Mouse (Mus musculus) hindbrain, embryonic 14.5 days (tissue): ENCODE measurements around the gene Ttll3. TPM values are rescaled to one million over a fixed set of nuclear protein-coding genes. Genes with fewer than 3 reads are reported as not detected.

Experiments
- ATAC-seq: fragments of 200-750 bp; cut with Nextera tagmentation; 2 replicates; pipeline ENCODE4 v1.8.0; 2017; ENCODE audit warnings: moderate number of reproducible peaks, mild to moderate bottlenecking, moderate TSS enrichment, moderate library complexity; ENCODE audit not compliant: low FRiP score
- DNase-seq: peaks from one replicate; pipeline ENCODE4 v3.0.0-alpha.2; 2015; ENCODE audit warnings: low spot score
- H3K27ac ChIP-seq: fragments of 300-500 bp; sonication (generic); 2 replicates; pipeline ENCODE4 v1.5.1; 2014; ENCODE audit warnings: mild to moderate bottlenecking, moderate library complexity
- H3K27me3 ChIP-seq: fragments of 300-500 bp; sonication (generic); 2 replicates; pipeline ENCODE4 v1.6.1; 2014; ENCODE audit warnings: mild to moderate bottlenecking, low read length, mixed read lengths; ENCODE audit not compliant: control insufficient read depth, insufficient read depth
- H3K36me3 ChIP-seq: fragments of 300-500 bp; sonication (generic); replicated peaks from 2 replicates; pipeline ENCODE4 v1.6.1; 2014; ENCODE audit not compliant: control insufficient read depth, insufficient read depth
- H3K4me1 ChIP-seq: fragments of 300-500 bp; sonication (generic); replicated peaks from 2 replicates; pipeline ENCODE4 v1.6.1; 2014; ENCODE audit warnings: antibody characterized with exemption, low read length, mixed read lengths; ENCODE audit not compliant: control insufficient read depth, insufficient read depth
- H3K4me2 ChIP-seq: fragments of 300-500 bp; sonication (generic); replicated peaks from 2 replicates; pipeline ENCODE4 v1.6.1; 2014; ENCODE audit warnings: mild to moderate bottlenecking, moderate library complexity
- H3K4me3 ChIP-seq: fragments of 300-500 bp; sonication (generic); replicated peaks from 2 replicates; pipeline ENCODE4 v1.5.1; 2014; ENCODE audit warnings: mild to moderate bottlenecking, low read length
- H3K9ac ChIP-seq: fragments of 300-500 bp; sonication (generic); 2 replicates; pipeline ENCODE4 v1.6.1; 2014
- H3K9me3 ChIP-seq: fragments of 300-500 bp; sonication (generic); 2 replicates; pipeline ENCODE4 v1.6.1; 2016; ENCODE audit warnings: low read length; ENCODE audit not compliant: control insufficient read depth
- WGBS: fragments of 180-500 bp; shearing (Covaris S2); extraction: QIAGEN DNeasy Blood & Tissue Kit; methylation state at CpG from one replicate; pipeline ENCODE4 v1.1.7; 2014; 5-methylcytosine and 5-hydroxymethylcytosine counted together
- polyA plus RNA-seq: library from polyadenylated mRNA; unstranded; fragments of >200 nt; fragmentation: Nextera tagmentation; extraction: Ambion mirVana; gene quantifications from 2 replicates; pipeline ENCODE4 v1.2.1, GENCODE M21; 2014

The Ttll3 gene
- polyA plus RNA-seq, 1 experiment from 2014 or later, result 8.1 TPM

DNA sequence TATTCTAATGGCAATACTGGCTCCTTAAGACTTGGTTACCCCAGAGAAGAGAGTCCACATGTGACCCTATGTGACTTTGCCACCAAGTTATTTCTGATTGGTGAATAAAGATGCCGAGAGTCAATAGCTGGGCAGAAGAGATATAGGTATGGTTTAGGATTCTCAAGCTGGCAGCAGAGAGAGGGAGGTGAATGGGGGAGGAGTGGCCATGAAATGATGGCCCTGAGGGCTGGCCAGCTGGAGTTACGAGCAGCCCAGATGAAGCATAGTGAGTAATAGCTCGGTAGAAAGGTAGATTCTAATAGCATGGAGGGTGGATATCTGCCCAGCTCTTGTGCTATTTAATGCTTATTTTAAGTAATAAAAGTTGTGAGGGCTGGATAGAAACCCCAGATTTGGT is 36.2 kb upstream of the Ttll3 start:
- Histone ChIP-seq H3K9ac (no peak overlapping the region), H3K9me3 (no peaks in the 10 kb centered on the region), H3K4me3 (no peak overlapping the region), H3K4me1 (no peaks in the 10 kb centered on the region), H3K27me3 (no peaks in the 10 kb centered on the region), H3K36me3 (no peaks in the 10 kb centered on the region), H3K4me2 (no peak overlapping the region), H3K27ac (no peak overlapping the region)
- WGBS, result 75% methylated on average over 3 of the region's 3 CpGs
- ATAC-seq, result no peak
- no peak for DNase-seq

DNA sequence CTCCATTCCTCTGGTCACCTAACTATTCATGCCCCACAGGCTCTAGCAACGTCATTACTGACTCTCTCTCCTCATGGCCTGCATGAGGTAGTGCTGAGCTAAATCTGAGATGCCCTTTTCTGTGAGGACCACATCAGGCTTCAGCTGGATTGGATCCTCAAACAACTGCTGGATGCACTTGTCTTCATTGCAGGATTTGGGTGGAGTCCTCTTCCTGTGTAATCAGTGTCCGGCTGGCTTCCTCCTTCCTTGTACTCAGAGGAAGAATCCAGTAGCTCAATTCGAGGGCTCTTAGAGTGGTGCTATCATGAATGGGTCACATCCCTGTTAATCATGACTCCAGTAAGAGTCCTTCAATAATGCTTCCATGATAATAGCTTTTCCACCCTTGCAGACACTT is 35.4 kb upstream of the Ttll3 start:
- Histone ChIP-seq H3K4me1 (no peaks in the 10 kb centered on the region), H3K27ac (no peak overlapping the region), H3K36me3 (no peaks in the 10 kb centered on the region), H3K27me3 (no peaks in the 10 kb centered on the region), H3K9ac (no peak overlapping the region), H3K9me3 (no peaks in the 10 kb centered on the region), H3K4me2 (no peak overlapping the region), H3K4me3 (no peak overlapping the region)
- DNase-seq, result no peak
- 78% methylated on average over 3 of the region's 3 CpGs for WGBS
- no peak for ATAC-seq

DNA sequence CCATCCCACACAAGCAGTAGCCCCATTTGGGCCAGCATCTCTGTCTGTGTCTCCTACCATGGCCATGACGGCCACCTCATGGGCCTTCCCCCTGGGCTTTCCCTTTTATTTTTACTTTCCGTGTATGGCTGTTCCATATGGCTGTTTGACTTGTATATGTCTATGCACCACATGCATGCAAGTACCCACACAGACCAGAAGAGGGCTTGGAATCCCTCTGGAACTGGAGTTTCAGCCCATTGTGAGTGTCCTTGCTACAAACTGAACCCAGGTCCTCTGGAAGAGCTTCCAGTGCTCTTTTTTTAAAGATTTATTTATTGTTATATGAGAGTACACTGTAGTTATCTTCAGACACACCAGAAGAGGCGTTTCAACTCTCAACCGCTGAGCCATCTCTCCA is 27.6 kb upstream of the Ttll3 start:
- H3K4me3 ChIP-seq, result no peak overlapping the region
- peaks cover 6% of the 10 kb centered on the region for H3K36me3 ChIP-seq
- no peaks in the 10 kb centered on the region for H3K27me3 ChIP-seq
- H3K4me1 ChIP-seq, result no peaks in the 10 kb centered on the region
- no peaks in the 10 kb centered on the region for H3K9me3 ChIP-seq
- WGBS, result 75% methylated on average over 4 of the region's 4 CpGs
- ATAC-seq (no peak), DNase-seq (no peak)
- H3K4me2 ChIP-seq, result no peak overlapping the region
- H3K9ac ChIP-seq, result no peak overlapping the region
- H3K27ac ChIP-seq, result no peak overlapping the region

DNA sequence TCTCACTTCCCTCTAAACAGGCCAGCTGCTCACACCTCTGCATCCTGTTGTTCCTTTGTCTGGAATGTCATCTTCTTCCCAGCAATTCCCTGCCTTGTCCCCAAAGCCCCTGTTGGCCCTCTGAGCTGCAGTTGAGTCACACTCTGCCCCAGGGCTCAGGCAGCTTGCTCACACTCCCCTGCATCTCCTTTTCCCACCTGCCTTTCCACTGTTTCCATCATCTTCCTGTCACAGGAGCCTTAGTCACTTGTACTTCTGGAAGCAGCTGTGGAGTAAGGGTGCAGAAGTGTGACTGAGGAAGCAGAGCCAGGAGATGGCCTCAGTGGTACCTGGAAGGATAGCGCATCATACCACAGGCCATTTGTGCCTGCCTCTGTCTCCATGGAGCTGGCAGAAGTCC is 26.8 kb upstream of the Ttll3 start:
- H3K36me3 ChIP-seq, result peaks cover 14% of the 10 kb centered on the region
- no peak overlapping the region for H3K27ac ChIP-seq
- no peaks in the 10 kb centered on the region for H3K9me3 ChIP-seq
- no peak overlapping the region for H3K4me2 ChIP-seq
- no peak for DNase-seq
- no peaks in the 10 kb centered on the region for H3K27me3 ChIP-seq
- H3K4me3 ChIP-seq, result no peak overlapping the region
- H3K4me1 ChIP-seq, result no peaks in the 10 kb centered on the region
- ATAC-seq, result no peak
- 100% methylated on average over 1 of the region's 1 CpGs for WGBS
- H3K9ac ChIP-seq, result no peak overlapping the region

DNA sequence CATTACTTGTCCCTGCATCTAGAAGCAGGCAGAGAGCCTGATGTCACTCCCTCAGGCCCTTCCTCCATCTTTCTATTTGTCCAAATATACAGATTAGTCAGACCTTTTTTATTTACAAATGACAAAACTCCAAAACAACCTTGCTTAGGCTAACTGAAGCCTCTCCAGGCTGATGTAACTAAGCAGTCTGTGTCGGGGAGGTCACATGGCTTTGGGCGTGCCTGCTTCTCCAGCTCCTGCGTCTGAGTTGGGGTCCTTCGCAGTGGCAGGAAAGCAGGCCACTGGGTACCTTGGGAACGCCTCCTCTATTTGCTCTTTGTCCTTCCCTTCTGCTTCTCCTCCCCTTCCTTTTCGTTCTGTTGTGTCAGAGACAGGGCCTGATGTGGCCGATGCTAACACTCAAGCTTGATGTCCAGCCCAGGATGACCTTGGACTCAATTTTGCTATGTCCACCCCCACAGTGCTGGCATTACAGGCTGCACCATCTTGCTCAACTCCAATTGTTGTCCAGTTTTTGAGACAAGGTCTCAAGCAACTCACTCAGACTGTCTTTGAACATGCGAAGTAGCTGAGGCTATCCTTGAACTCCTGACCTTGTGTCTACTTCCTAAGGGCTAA is 24.4 kb upstream of the Ttll3 start:
- H3K4me3 ChIP-seq, result no peak overlapping the region
- 62% methylated on average over 8 of the region's 8 CpGs for WGBS

DNA sequence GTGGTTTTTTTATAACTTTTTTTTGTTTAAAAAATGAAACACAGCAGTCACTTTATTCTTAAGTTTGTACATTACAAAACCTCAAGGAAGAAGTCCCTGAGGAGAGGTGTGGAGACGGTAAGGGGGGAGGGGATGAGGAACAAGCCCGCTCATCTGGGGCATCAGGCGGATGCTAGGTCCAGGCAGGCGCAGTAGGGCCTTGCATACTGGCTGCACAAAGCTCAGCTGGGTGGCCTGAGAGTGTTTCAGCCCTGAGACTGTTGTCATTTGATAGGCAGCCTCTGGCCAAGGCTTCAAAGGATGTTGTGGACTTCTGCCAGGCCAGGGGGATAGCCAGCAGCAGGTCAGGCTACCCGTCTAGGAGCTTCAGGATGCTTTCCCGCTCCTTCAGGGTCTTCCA is 22.4 kb upstream of the Ttll3 start:
- no peak overlapping the region for H3K4me2 ChIP-seq
- no peak overlapping the region for H3K27ac ChIP-seq
- no peaks in the 10 kb centered on the region for H3K27me3 ChIP-seq
- H3K4me3 ChIP-seq, result no peak overlapping the region
- WGBS, result 95% methylated on average over 6 of the region's 6 CpGs
- no peak overlapping the region for H3K9ac ChIP-seq
- H3K4me1 ChIP-seq, result no peaks in the 10 kb centered on the region
- DNase-seq, result no peak
- H3K36me3 ChIP-seq, result peaks cover 56% of the 10 kb centered on the region
- H3K9me3 ChIP-seq, result no peaks in the 10 kb centered on the region
- no peak for ATAC-seq

More for the DNA sequence above, 24.4 kb upstream of the Ttll3 start:
- H3K27ac ChIP-seq, result no peak overlapping the region
- no peak for DNase-seq
- no peak overlapping the region for H3K9ac ChIP-seq
- H3K27me3 ChIP-seq, result no peaks in the 10 kb centered on the region
- no peak for ATAC-seq
- H3K36me3 ChIP-seq, result peaks cover 36% of the 10 kb centered on the region
- no peaks in the 10 kb centered on the region for H3K9me3 ChIP-seq
- H3K4me1 ChIP-seq, result no peaks in the 10 kb centered on the region
- no peak overlapping the region for H3K4me2 ChIP-seq

DNA sequence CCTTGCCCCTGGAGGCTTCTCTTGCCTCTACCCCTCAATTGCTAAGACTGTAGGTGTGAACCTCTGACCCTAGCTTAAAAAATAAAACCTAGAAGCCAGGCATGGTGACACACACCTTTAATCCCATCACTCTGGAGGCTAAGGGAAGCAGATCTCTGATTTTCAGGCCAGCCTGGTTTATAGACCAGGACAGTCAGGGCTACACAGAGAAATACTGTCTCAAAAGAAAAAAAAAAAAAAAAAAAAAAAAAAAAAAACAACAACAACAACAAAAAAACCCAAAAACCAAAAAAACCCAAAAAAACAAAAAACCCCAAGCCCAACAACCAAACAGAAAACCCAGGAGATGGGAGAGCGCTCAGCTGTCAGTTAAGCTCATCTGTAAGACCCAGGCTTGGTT is 21.5 kb upstream of the Ttll3 start:
- Histone ChIP-seq H3K4me1 (no peaks in the 10 kb centered on the region), H3K4me2 (no peak overlapping the region), H3K9ac (no peak overlapping the region), H3K36me3 (peaks cover 66% of the 10 kb centered on the region), H3K4me3 (no peak overlapping the region), H3K27me3 (no peaks in the 10 kb centered on the region), H3K27ac (no peak overlapping the region), H3K9me3 (no peaks in the 10 kb centered on the region)
- ATAC-seq (no peak), DNase-seq (no peak)
- 100% methylated on average over 1 of the region's 1 CpGs for WGBS

DNA sequence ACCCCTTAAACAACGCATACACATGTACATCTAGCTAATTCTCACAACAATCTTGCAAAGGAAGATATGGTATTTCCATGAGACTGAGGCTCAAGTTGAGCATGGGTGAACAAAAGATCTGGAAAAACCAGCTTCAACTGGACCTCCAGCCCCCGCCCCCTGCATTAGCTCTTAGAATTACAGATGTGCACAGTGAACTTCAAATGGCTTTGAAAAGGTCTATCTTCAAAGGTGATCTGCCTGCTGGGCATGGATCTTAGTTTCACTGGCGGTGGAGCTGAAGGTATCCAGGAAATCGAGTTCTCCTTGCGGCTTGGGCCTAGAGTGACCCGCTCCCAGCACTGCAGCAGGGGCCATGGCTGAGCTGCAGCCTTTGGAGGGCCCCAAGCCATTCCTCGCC is 20.9 kb upstream of the Ttll3 start:
- Histone ChIP-seq H3K27ac (no peak overlapping the region), H3K36me3 (peaks cover 71% of the 10 kb centered on the region), H3K27me3 (no peaks in the 10 kb centered on the region), H3K9ac (no peak overlapping the region), H3K4me2 (no peak overlapping the region), H3K4me3 (no peak overlapping the region), H3K4me1 (no peaks in the 10 kb centered on the region), H3K9me3 (no peaks in the 10 kb centered on the region)
- WGBS, result 93% methylated on average over 7 of the region's 7 CpGs
- DNase-seq (no peak), ATAC-seq (no peak)

DNA sequence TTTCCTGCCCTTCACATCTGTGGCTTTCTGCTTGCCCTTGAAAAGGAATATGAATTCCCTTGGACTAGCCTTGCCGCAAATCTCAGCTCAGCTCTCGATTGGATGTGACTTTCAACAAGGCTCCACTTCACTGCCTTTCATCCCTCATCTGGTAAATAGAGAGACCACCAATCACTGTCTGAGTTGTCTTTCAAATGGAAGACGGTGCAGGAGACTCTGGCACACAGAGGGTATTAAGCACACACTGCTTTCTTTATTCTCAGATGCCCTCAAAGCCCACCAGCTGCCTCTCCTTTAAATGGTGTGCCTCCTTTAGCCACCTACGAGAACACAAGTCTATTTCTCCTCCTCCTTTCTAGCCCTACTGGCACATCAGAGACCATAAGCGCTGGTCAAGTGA is 20.5 kb upstream of the Ttll3 start:
- DNase-seq (no peak), ATAC-seq (no peak)
- no peaks in the 10 kb centered on the region for H3K27me3 ChIP-seq
- H3K36me3 ChIP-seq, result peaks cover 76% of the 10 kb centered on the region
- H3K27ac ChIP-seq, result no peak overlapping the region
- no peak overlapping the region for H3K4me3 ChIP-seq
- no peaks in the 10 kb centered on the region for H3K9me3 ChIP-seq
- no peak overlapping the region for H3K9ac ChIP-seq
- no peak overlapping the region for H3K4me2 ChIP-seq
- 76% methylated on average over 5 of the region's 5 CpGs for WGBS
- H3K4me1 ChIP-seq, result no peaks in the 10 kb centered on the region
